ENCODE assay signal across 1 mouse cellular context in genomic region chr4:124872719-124873118, GRCm38 (mm10).
TF ChIP-seq lines count a peak whose summit lies in the region.

No protein-coding gene starts in this region.

TF ChIP-seq in CH12.LX, 34 proteins besides CTCF, POLR2A, EP300 and RAD21:
- TF ChIP-seq BHLHE40 (IDR thresholded peaks at IDR 0.05; ENCODE audit: low read depth, low read length) (no peak), IRF4 (IDR thresholded peaks at IDR 0.05; ENCODE audit: low read depth, low read length) (no peak), MAX (IDR thresholded peaks at IDR 0.05; ENCODE audit: low read length) (no peak), HCFC1 (IDR thresholded peaks at IDR 0.05; ENCODE audit: low read depth, low read length) (no peak)
TF ChIP-seq in CH12.LX: peak in this region for 0.
